Mouse (Mus musculus) gastrocnemius, adult 8-10 months (tissue): Measurements from ENCODE around the gene Obscn. TPM values are rescaled to one million over a fixed set of nuclear protein-coding genes. Genes with fewer than 3 reads are reported as not detected.

Experiments
- DNase-seq, 2 experiments: peaks; one replicate each; pipeline ENCODE4 v3.0.0; 2022; ENCODE audit warnings: low spot score in 2 of 2
- total RNA-seq, 4 experiments: library from RNA; stranded (reverse); gene quantifications; 2 replicates each; pipeline ENCODE4 v1.2.4; 2022

Gene Obscn
- total RNA-seq, 4 experiments from 2014 or later: 2,003 to 2,639 (median 2,223) TPM

DNA sequence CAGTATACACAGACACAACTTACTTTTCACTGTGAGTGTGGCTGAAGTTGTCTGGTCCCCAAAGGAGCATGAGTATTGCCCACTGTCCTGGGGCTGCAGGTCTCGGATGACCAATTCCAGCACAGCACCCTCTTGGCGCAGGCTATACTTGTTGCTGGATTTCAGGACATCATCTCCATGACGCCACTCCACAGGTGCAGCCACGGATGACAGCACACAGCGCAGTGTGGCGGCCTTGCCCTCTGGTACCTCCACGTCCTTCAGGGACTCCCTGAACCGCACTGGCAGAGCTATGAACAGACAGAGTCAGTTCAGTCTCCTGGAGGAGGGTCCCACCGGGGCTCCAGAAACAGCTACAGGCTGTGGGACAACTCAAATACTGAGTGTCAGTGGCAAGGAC lies 68.3 kb downstream of the Obscn start:
- DNase-seq: no peak

DNA sequence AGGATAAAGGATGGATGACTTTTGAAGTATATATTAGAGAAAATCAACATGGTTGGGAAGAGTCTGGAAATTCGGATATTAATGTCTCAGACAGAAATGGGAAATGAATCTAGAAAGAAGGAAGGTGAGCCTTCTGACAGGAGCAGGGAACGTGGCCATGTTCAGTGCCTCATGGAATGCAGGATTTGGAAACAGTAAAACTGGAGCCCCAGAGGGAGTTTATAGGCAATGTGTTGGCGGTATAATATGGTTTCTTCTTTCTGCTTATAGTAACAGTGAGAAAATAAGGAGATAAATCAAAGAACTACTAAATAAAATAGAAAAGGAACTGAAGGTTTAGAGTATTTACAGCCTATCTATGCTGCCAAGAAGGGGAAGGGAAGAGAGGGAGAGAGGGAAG lies 78.2 kb downstream of the Obscn start:
- no peak for DNase-seq

DNA sequence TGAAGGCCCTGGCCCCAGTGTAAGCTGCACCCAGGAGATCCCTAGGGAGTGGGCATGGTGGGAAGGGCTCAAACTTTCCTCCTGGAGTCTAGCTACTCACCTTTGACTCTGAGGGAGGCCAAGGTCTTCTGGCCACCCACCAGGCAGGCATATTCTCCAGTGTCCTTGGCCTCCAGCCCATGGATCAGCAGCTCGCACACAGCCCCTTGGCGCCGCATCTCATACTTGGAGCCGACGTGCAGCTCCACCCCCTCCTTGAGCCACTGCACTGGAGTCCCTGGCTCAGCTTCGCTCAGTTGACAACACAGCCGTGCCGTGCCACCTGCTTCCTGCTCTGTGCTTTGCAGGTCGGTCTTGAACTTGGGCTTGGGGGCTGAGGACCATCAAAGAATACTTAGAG lies 85.2 kb downstream of the Obscn start:
- peak; percentile 68 to 81 for DNase-seq

DNA sequence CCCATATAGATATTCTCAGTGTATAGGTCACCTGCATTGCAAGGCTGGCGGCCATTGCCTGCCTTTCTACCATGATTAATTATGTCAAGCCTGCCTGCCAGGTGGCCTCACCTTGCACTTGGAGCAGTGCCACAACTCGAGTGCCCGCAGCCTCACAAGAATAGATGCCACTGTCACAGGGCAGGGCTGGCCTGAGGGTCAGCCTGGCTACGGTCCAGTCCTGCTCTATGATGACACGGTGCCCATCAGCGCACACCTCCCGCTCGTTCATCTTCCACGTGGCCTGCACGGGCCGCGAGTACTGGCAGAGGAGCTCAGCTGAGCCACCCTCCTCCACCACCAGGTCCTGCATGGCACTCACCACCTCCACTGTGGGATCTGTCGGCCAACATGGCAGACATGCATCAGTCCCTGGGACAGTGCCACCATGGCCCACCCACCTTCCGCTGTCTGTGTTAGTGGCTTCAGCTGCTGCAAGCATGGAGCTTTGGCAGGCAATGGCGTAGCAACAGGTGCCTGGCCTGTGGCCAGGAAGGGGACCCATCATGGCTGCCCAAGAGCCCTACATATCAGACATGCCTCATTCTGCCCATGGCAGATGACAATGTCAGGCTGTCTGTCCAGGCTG lies 91.4 kb downstream of the Obscn start:
- peak in 1 of 2 experiments; percentile 51 for DNase-seq

DNA sequence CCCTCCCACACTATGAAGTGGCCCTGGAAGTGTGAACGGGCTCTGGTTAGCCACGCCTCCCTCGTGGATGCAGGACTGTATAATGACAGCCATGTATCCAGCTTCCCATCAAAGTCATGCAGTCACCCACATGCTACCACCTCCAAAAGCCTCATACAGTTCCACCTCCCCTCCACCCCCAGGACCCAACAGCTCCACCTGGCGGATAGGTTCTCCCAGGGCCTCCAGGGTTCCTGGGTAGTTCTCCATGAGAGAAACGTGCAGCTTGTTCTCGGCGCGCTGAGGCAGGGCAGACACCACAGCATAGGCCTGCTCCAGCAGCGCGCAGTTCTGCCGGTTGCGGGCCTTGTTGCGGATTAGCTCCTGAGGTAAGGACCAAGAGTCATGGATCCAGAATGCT lies 107.2 kb downstream of the Obscn start:
- no peak for DNase-seq

DNA sequence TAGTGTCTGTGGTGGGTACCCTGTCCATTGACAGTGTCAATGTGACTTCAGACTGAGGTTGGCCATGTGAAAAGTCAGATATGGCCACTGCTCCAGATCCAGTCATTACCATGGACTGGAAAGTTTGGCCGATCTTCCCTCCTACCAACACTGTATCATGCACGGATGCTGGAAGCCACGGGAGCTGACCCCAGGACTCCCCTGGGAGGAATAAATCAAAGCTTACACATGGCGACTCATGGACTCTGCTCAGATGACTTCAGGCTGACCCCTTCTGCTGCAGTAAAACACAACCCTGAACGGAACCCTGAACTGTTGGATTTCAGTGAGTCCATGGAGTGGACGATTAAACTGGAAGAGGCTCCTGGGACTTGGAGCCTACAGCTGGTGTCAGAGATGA lies 109.8 kb downstream of the Obscn start:
- DNase-seq: no peak

DNA sequence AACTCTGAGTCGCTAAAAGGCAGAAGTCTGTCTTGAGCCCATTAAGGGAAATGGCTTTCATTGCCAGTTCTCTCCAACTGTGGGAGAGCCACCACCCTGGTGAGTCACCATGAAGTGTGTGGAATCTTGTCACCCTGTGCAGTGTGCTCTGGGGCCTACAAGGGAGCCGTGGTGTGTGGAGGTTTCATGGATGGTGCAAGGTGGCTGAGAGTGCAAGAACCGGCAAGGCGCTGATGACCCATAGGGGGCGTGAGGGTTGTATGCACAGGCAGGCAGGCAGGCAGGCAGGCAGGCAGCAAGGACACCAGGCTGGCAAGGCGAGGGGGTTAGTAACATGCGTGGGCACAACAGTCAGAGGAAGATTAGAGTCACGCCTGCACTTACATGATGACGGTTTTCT lies 121.2 kb downstream of the Obscn start:
- no peak for DNase-seq

DNA sequence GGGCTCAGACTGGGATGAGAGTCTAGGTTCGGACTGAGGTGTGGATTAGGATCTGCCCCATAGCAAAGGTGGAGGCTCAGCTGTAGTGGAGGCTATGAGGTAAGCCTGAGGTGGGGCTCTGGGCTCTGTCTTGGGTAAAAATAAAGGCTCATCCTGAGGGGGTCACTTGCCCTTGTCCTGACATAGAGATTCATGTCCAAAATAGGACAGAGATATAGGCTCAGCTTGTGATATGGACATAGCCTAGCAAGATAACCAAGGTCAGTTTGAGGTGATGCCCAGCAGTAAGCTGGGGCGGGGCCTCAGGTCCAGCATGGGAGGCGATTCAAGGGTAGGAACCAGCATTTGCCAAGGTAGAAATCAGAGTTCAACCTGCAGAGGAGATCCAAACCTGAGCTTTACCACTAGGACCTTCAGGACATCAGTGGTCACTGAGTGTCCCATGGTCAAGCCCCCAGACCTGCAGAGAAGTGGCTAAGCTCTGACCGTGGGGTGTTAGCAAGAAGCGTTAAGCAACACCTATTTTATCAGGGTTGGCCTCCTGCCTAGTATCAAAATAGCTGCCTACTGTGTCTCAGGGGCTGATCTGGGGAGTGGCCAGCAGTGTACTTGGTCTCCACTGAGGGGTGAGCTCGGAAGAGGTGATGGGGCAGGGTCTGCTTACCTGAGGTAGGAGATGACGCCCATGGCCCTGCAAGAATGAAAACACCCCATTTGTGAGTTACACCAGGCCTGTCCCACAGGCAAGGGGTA lies 133.7 kb downstream of the Obscn start:
- no peak for DNase-seq

DNA sequence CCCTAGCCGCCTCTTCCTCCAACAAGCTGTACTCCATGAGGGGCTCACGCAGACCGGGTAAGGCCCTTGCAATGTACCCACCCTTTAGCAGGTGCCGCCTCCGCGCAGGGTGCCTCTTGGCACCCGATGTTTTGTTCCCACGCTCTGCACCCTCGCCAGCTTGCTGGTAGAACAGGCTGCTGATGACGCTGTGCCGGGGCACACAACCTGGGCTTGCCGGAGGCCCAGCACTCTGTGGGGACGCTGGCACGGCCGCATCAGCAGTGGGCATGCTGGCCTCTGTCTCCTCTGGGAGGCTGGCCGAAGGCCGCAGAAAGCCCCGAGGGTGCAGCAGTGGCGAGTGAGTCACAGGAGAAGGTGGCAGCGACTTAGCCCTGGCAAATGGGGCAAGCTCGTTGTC lies 135.6 kb downstream of the Obscn start:
- DNase-seq: no peak

DNA sequence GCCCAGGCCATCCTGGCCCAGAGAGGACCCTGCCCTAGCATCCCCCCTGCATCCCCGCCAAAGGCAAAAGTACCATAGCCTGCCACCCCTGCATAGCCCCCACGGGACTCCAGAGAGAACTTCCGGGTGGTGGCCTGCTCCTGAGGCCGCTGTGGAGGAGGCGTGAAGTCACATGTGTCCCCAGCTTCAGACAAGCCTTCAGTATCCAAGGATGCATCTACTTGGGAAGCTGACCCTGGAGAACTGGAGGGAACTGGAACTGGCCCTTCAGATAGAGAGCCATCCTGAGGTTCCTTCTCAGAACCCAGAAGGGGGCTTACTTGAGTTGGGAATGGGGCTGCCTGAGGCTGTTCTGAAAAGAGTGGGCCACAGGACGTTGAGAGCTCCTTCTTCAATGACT lies 136.4 kb downstream of the Obscn start:
- DNase-seq: no peak

DNA sequence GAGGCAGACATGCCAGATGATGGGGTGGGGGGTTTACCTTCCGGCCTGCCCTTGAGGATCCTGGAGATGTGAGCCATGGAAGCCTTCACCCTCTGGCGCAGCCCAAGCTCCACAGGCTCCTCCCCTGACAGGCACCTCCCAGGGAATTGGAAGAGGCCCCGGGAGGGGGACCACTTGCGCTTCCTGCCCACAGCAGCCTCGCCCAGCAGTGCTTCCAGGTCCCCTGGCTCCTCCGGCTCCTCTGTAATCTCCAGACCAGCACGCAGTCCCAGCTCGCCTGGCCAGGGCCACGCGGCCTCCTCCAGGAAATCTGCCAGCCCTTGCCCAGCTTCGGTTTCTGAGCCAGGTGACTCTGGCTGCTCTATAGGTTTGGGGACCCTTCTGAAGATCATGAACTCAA lies 137.0 kb downstream of the Obscn start:
- no peak for DNase-seq

DNA sequence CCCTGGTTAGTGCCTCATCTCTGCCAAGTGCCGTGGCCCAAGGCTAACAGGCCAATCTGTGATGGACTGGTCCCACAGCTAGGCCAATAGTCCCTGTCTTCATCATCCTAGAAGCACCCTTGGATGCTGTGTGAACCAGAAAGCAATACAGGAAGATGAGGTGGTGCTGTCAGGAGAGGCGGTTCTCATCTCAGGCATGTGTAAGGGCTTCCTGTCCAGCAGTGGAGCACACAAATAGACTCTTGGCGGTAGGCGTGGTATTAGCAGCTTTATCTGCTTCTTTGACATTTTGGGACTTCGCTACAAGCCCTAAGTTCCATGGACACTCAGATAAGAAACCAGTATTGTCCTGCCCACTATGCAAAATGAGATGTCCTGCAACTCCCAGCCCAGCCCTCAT lies 138.7 kb downstream of the Obscn start:
- no peak for DNase-seq

DNA sequence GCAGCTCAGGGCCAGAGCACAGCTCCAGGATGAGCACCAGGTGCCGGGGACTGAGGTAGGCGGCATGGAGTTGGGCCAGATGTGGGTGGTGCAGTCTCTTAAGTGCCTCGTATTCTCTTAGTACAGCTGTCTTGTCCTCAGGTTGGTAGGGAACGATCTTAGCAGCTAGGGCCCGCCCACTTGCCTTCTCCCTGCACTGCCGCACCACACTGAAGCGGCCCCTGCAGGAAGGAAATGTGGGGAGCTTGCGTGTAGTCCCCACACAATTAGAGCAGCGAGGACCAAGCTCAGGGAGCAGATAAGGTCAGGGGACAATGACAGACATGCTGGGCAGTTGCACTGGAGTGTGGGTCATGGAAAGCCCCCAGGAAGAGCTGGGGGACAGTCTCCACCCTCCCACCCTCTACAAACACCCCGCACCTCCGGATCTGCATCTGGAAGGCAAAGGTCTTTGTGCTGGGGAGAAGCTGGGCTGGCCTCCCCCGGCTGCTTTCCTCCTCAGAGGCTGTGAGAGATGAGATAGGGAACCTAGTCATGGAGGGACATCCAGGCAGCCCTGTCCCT lies 140.3 kb downstream of the Obscn start:
- DNase-seq: no peak

DNA sequence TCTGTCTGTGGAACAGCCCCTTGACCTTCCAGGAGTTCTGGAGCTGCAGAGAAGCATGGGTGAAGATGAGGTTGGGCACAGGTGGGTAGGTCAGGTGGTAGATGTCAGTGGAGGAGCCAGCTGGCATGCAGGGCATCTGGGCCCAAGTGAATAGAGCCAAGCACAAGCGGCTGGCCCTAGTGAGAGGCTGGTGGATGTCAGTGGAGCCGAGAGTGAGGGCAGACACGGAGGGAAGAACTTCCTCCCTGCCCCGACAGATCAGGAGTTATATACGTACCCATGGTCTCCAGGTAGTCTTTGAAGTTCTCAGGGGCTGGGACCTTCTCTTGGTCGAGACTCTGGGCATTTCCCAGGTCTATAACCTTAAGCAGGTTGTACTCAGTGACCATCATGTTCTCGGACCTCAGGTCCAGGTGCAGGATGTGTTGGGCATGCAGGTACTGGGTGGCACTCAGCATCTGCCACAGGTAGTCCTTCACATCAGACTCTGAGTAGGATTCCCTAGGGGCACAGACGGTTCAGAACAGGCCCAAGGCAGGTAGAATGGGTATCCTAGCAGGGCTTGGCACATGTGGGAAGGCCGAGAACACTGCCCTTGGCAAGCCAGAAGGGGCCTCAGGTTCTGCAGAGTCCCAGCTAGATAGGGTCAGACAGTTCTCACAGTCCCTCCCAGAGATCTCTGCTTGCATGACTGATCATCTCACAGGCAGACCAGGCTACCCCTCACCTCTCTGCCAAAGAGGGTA lies 141.0 kb downstream of the Obscn start:
- DNase-seq: no peak

DNA sequence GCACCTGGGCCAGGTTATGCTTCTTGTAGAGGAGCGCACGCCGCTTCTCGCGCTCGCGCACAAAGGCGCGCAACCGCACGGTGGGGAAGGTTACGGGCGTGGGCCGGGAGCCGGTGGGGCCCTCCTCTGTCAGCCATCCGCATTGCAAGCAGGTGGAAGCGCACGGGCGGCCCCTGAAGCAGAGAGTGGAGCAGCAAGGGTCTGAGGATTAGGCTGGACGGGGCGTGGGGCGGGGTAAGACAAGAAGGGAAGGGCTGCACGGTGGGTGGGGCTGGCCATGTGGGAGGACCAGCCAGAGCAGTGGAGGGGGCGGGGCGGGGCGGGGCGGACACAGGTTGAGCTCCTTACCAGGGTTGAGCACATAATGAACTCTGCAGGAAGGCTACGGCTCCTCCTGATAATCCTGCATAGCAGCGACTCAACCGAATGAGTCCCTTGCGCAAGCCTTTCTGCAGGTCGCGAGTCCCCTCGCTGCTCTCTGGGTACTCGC lies 141.8 kb downstream of the Obscn start:
- no peak for DNase-seq

DNA sequence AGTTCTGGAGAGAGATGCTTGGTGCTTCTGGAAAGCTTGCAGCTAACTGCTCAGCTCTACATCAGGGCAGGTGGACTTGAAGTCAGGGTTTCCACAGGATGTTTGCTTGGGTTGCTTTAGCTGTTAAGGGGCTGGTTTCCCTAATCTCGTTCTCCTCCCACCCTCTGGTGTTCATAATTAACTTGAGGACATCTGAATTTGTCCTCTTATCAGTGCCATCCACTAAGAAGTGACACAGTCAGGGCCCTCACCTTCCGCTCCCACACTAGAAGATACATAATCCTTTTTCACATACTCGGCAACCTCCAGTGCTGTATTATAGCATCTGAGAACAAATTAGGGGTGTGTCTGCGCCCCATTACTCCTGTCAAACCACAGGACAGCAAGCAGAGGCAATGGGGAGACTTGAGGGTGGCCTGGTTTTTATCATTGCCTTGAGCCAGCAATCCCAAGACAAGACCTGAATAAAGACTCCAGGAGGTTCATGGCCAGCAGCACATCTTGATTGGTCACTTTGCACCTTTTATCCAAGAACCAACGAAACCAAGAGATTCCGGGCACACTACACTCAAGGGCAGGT lies 143.0 kb downstream of the Obscn start:
- no peak for DNase-seq

DNA sequence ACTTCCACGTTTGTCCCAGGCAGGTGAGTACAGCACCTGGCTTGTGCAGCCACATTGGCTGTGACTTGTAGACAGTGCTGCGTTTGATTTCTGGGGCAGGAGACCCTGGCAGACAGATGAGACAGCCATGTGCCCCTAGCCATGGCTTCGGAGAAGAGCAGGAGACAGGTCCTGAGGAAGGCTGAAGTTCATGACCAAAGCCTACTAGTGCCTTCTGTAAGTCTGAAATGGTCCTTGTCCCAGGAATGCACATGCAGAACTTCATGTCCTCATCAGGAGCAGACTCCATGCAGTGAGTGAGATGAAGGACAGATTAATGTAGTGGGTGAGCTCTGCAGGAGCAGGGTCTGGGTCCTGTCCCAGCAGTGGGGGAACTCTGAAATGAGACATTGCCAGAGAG lies 144.3 kb downstream of the Obscn start:
- no peak for DNase-seq

DNA sequence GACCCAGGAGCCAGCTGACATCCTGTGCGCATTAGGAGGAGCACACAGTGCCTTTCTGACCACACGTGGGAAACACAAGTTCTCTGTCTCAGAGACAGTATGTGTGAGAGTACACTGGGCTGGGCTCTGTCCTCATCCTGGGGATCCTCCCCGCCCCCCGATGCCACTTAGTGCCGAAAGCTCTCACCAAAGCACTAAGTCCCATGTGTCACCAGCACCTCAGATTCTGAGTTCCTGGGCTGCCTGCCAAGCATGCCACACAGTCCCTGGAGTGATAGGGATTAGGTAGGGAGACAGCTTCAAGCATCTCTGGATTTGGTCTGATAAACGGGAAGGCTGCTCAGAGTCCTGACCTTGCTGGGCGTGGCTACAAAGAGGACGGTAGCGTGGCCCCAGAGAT lies 145.4 kb downstream of the Obscn start:
- DNase-seq: no peak

DNA sequence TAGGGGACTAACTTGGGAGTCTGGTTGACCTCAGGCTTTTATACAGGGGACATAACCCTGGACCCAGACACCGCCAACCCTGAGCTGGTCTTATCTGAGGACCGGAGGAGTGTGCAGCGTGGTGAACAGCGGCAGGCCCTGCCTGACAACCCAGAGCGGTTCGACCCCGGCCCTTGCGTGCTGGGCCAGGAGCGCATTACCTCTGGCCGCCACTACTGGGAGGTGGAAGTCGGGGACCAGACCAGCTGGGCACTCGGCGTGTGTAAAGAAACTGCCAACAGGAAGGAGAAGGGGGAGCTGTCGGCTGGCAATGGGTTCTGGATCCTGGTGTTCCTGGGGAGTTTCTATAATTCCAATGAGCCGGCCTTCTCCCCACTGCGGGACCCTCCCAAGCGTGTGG lies 146.1 kb downstream of the Obscn start:
- DNase-seq: no peak

DNA sequence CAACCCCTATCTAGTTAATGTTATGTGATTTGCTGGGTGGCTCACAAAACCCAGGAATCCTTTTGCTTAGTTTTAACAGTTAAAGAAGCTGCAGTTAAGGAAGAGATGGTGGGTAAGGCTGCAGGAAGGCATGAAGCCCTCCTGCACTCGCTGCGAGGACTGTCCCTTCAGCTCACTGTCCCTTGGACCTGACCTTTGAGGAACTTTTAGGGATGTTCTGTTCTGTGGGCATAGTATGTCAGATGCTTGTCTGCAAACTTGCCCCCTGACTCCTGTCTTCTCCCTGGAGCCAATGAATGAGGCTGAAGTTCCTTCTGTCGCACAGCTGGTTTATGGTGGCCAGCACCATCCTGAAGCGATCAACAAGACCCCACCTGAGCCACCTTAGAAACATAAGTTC lies 147.0 kb downstream of the Obscn start:
- DNase-seq: no peak

DNA sequence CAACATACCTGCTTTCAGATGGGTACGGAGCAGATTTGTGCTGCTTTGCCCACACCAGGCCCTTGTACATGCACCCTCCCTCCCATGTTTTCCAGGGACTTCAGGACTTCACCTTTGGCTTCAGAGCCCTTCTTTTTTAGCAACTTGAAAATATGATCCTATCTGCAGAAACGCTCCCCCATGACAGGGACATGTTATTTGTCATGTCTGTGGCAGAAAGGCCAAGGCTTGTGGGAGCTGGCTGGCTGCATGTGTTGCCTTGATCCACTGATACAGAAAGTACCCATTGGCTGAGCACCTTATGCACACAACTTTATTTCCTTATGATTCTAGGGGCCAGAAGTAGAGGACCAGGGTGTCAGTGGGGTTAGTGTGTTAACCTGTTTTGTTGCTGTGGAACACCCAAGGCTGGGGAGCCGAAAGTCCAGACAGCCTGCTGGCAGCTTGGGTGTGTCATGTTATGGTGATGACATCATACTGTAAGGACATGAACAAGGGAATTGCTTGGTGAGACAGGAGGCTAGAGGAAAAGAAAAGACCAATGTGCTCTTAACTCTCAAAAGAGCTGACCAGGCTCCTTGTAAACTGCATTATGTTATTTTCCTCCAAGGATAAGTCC lies 150.8 kb downstream of the Obscn start:
- no peak for DNase-seq
